Mouse (Mus musculus) T-cell, adult 2 months (primary cell): ENCODE measurements around the gene Bloc1s4.

ENCODE experiments used
- DNase-seq: peaks from one replicate; pipeline ENCODE4 v3.0.0; 2022; ENCODE audit warnings: low spot score

Bloc1s4 gene

DNA sequence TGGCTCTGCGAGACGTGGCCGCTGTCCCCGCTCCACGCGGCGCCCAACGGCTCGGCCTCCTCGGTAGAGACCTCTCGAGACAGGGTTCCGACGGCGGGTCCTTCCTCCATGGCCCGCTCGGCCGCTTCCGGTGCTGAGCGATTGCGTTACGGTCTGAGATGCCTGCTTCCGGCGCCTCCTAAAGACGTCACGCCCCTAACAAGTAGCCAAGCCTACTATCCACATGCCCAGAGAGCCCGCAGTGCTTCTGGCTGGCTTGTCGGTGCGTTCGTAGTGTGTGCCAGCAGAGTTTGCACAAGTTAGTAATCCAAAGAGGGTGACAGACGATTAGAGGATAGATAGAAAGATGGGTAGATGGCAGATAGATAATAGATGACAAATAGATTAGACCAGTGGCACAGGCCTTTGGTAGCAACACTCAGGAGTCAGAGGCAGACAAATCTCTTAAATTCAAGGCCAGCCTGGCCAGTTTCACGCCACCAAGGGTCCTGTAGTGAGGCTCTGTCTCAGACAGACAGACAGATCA lies at the start of gene Bloc1s4:
TSS of gene Bloc1s4 (minus strand) at position 115 of the 526 bp plus-strand sequence.
- DNase-seq = peak; percentile 88

DNA sequence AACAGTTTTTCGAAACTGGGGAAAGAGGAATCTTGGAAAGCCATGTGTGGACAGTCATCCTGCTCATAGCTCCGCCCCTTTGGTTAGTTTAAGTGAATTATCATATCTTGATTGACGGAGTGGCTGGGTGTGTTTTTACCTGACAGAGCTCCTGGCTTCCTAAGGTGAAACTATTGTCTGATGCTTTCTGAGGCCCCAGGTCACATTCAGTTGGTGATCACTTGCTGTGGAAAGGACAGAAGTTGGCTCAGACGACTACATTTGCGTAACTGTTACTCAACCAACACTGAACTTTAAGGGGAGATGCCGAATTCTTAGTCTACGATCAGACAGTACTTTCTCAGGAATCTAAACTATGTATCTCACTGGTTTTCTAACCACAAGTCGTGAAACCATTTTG lies 48.8 kb upstream of the Bloc1s4 start:
- no peak for DNase-seq

DNA sequence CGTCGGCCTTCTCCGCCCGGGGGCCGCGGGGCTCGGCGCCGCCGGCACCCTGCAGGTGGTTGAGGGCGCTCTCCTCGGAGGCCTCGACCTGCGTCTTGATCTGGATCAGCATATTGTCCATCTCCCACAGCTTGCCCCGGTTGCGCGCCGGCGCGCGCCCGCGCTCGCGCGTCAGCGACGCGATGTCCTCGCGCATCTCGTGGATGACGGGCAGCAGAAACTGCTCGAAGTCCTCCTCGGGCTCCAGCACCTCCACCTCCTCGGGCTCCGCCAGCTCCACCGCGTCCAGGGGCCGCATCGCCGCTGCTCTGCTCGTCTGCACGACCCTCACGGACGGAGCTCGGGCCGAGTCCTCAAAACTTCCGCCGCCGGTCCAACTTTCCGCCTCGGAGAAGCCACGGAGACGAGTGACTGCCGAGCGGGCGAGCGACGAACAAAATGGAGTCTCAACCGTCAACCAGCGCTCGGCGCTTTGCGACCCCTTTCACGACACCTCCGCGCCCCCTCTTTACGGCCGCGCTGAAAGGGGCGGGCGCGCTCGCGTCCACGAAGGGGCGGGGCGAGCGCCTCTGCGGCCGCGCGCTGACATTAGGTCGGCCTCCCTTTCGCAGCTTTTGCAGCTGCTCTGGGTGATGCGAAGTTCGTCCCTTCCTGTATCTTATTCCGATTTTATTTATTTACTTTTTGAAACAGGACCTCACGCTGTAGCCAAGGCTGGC lies 48.0 kb upstream of the Bloc1s4 start, which contains the start of gene Mrfap1:
TSS of gene Mrfap1 (minus strand) at position 477 of the 719 bp plus-strand sequence.
- DNase-seq = peak; percentile 94

DNA sequence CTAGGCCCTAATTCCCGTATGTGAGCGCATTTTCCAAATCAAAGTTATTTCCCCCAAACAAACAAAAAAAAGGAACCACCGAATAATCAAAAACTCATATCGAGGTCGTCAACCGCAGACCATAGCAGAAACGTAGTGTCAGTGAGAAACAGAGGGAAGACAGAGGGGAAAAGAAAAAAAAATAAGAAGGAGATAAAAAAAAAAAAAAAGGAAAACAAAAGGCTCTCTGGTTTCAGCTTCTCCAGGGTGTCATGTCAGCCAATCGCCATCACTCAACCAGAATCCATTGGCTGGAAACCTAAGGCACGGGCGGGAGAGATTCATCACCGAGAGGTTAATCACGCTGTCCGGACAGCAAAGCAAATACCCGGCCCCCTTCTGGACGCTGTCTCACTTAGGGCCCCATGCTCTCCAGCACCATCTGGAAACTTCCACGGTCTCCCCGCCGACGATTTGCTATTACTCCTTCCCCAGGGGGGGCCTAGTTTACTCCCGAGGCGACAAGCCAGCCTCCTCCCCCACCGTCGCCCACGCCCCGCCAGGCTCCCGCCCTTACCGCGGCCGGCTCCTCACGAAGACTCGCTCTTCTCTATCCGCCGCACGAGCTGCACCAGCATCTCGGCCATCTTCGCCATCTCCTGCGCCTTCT lies 47.3 kb upstream of the Bloc1s4 start:
- peak; percentile 56 for DNase-seq

DNA sequence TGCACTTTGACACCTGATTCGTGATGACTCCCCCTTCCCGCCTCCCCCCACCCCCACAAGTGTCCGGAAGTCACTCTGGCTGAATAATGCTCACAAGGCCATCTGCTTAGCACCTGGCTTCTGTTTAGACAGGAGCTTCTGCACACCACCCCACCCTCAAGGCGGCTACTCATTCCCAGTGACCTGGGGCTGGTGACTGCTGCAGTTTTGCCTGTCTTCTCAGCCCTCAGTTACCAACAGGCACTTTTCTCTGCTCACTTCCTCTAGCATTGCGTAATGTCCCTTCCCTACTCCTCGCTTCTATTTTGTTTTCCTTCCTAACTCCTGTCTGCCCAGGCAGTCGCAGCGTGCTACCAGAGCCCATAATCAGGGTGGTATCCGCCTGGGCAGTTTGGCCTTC lies 43.4 kb upstream of the Bloc1s4 start:
- DNase-seq = no peak

DNA sequence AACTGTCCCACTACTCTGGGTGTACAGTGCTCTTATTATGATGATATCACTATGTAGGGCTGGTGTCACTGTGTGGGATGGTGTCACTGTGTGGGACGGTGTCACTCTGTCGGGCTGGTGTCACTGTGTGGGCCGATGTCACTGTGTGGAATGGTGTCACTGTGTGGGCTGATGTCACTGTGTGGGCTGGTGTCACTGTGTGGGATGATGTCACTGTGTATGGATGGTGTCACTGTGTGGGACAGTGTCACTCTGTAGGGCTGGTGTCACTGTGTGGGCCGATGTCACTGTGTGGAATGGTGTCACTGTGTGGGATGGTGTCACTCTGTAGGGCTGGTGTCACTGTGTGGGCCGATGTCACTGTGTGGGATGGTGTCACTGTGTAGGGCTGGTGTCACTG lies 37.6 kb upstream of the Bloc1s4 start:
- DNase-seq = no peak

DNA sequence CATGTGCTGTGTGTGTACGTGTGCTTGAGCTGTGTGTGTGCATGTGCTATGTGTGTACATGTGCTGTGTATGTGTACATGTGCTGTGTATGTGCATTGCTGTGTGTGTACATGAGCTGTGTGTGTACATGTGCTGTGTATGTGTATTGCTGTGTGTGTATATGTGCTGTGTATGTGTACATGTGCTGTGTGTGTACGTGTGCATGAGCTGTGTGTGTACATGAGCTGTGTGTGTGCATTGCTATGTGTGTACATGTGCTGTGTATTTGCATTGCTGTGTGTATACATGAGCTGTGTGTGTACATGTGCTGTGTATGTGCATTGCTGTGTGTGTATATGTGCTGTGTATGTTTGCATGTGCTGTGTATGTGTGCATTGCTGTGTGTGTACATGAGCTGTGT lies 31.1 kb upstream of the Bloc1s4 start:
- no peak for DNase-seq

DNA sequence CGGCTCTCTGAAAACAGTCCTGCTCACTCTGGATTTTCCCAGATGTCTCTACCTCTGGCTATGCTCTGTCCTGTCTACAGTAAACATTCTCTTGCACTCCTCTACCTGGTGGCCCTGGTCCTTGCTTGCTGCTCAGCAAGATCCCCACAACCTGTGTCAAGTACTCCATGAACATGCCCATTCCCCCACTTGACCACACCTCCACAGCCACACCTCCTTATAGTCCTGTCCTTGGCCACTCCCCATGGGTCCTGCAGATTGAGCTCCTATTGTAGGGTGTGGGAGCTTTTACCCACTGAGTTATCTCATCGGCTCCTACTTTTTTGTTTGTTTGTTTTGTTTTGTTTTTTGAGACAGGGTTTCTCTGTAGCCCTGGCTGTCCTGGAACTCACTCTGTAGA lies 30.5 kb upstream of the Bloc1s4 start:
- no peak for DNase-seq

DNA sequence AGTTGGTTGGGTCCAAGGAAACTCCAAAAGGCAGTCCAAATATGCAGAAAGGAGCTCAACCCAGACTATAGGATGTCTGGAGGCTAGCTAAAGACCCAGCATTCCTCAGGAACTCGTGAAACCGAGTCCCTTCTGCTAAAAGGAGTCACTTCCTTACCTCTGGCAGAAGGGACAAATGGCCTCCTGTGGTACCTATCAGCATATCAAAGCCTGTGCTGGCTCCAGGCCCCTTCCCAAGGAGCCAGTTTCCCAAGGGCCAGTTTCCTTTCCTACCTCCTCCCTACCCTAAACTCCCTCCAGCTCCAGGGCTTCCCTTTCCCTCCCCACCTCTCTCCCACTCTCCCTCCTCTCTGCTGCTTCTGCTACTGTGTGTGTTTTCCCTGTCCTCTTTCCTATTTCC lies 28.7 kb upstream of the Bloc1s4 start:
- DNase-seq = no peak

DNA sequence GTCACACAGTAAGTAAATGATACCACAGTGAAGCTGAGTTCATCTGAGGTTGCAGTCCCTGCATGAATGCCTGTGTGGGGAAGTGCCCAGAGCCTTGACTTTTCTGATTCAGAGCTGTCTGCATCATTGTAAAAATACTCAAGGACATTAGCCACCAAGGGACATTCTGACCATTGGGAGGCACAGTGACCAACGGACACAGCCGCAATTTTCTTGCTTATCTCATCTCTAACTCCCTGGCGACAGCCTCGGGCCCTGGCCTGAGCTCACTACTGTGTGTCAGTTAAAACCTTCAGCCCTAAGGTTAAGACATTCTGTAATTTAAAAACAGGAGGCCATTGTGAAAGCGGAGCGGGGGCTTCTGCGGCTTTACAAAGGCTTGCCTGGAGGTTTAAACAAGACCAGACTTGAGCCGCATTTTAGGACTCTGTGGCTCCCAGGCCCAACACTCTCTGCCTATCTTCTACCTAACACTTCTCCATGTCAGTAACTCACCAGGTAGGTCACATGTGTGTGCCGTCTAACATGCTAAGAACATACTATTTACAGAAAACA lies 27.6 kb upstream of the Bloc1s4 start:
- no peak for DNase-seq

DNA sequence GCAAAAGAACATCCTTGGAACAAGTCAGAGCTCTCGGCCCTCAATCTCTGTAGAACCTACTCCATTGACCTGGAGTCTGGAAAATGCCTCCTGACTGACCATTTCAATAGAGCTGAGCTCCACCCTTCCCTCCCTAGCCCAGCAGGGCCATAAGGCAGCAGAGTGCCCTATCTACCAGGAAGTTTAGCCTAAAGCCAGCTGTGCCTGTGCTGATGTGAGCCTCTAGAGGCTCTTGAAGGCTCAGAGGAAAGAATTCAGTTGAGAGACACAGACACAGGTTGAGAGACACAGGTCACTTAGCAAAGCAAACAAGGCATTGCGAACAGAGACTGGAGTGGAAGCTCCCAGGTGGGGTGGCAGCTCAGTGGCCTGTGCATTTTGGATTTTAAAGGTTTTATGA lies 26.9 kb upstream of the Bloc1s4 start:
- DNase-seq = no peak

DNA sequence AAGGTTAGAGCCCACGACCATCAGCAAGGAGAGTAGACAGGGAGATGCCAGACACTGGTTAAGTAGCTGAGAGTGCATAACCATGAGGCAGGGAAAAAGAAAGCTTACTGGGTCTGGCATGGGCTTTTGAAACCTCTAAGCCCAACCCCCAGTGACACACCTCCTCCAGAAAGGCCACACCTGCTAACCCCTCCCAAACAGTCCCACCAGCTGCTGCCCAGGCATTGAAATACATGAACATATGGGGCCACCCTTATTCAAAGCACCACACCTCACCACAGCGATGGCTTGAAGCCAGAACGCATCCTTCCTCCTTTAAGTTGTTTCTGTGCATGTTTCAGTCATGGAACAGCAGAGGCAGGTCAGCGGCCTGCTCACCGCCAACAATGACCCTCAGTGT lies 24.1 kb upstream of the Bloc1s4 start:
- DNase-seq = no peak

DNA sequence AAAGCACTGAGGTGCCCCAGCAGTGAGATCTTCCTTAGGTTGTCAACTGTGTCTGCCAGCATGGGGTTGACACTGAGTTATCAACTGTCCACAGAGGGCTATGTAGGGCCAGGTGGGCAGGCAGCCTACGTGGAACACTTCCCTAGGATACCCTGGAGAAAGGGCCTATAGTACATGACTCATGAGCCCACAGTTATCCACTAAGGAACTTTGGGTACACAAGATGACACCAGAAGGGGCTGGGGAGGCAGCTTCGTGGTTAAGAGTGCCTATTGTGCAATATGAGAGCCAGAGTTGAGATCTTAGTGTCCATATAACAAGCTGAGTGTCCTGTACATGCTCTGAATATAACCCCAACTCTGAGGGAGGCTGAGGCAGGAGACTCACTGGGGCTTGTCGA lies 21.2 kb upstream of the Bloc1s4 start:
- no peak for DNase-seq

DNA sequence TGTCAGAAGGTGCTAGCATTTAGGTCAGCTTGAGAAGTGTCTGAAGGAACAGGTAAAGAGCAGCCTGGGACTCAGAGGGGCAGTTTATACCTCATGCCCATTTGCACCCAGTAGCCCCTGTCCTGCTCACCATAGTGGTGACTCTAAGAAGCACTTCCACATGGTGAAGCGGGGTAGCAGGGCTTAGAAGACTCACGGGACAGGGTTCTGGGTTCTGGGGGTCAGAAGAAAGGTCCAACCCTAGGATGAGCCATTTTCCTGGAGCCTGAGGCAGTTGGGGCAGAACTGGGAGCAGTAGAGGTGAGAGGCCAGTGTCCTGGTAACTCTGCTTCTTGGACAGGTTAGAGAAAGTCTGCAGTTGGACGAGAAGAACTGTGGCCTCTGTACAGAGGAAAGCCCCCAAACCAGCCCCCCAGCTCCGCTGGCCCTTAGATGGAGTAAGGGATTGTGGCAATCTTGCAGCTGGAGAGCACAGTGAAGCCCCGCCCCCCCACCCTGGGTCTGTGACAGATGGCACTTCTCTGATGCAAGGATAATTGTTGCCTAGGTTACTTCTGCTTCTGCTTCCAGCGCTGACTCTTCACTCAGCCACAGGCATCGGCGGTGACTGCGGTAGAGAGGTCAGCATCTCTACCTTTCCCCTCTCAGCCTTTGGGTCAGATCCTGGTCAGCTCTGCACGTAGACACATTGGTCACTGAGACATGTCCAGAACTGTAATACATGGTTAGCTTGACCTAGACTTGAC lies 18.7 kb upstream of the Bloc1s4 start:
- DNase-seq = no peak

DNA sequence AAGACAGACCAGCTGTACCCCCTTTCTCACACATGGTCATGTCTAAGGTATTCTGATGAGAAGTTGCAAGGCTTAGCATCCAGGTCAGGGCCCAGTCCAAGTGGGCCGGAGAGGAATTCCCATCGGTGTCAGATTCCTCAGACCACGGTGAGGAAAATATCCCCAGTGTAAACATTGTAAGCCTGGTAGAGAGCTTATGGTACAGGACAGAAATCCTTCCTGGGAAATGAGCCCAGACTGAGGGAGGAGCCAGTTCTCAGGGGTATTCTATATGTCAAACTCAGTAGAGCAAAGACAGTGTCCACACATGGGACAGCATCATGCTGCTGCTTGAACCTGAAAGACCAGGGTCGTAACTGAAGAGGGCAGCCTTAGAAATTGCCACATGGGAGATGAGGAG lies 11.4 kb upstream of the Bloc1s4 start:
- DNase-seq = no peak

DNA sequence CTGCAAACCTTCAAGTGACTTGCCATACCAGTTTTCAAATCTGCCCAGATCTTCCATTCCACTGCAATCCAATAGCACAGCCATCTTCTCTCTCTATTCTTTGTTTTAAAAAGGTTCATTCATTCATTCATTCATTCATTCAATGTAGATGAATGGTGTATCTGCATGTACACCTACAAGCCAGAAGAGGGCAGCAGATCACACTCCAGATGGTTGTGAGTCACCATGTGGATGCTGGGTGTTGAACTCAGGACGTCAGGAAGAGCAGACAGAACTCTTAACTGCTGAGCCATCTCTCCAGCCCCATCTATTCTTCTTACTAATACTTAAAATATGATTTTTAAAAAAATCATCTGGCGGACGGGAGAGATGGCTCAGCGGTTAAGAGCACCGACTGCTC lies 8.6 kb upstream of the Bloc1s4 start:
- peak; percentile 26 for DNase-seq

DNA sequence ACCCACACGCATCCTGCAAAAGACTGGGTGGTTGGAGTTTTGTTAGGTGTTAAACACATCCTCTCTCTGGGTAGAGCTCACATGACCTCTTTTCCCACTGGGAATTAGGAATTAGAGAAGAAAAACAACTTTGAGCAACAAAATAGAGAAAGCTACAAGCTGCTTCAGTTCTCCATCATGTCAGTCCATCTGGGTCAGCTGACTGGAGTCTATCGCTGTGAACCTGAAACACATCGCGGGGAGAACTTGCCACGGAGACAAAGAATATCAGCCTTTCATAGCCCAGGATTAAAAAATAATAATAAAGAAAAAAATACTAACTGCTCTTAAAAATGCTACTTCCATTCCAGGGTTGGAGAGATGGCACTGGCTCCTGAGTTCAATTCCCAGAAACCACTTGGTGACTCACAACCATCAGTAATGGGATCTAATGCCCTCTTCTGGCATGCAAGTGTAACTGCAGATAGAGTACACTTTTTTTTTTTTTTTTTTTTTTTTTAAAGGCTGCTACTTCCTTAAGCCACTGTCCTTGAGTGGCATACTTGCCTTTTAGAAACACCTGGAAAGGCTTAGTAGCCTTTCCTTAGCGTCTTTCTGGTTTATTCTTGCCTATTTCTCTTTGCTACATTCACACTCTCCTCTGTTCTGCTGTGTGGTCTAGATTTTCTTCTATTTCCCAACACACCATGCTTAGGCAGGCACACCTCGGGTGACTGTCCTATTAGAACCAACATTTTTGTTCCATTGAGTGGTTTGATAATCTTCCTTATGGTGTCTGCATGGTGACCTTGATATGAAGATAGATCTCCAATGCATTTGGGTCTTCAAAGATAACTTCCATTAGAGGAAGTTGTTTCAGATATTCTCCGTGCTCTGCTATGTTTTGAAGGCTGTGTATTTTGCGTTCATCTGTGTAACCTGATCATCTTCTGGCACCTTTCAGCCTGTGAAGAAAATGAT lies 1.9 kb upstream of the Bloc1s4 start:
- DNase-seq = no peak

DNA sequence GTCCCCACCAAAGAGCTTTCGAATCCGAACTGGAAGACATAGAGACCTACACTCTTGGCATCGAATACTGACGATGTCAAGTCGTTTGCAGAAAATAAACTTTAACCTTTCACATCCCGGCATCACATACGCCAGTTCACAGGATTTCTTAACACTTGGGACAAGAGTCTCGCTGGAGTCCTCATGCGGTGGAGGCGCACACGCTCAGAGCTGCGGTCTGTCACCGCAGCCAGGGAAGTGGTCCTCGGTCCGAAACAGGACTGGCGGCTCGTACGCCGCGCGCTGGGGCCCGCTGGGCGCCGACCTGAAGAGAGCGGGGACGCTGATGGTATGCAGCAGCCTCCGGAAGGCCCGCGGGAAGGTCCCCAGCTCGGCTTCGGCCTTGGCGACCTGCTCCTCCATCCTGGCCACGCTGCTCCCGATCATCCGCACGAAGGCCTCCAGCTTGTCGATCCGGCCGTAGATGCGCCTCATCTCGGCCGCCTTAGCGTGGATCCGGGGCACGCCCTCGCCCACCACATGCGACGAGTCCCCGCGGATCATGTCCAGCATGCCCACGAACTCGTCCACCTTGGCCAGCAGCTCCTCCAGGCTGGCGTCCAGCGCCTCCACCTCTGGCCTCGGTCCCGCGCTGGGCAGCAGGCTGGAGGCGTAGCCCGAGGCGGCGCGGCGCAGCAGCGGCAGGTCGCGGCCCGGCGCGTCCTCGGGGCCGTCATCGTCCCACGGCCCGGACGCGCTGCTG lies 485 bp downstream of the Bloc1s4 start:
- no peak for DNase-seq

DNA sequence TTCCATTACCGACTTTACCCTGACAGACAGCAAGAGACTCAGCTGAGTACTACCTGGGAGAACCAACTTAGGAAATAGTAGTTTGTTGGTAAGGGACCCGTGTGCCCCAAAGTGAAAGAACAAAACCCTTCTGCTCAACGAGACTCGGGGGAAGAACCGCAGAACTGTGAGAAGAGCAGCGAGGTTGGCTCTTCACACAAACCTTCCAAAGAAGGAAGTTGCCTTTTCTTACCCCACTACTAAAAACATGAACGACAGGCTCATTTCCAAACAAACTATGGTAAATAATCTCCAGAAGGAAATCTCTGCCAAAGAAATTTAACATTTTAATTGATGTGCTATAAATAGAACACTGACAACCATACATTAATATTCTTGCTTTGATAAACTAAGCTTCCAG lies 1.4 kb downstream of the Bloc1s4 start:
- no peak for DNase-seq

DNA sequence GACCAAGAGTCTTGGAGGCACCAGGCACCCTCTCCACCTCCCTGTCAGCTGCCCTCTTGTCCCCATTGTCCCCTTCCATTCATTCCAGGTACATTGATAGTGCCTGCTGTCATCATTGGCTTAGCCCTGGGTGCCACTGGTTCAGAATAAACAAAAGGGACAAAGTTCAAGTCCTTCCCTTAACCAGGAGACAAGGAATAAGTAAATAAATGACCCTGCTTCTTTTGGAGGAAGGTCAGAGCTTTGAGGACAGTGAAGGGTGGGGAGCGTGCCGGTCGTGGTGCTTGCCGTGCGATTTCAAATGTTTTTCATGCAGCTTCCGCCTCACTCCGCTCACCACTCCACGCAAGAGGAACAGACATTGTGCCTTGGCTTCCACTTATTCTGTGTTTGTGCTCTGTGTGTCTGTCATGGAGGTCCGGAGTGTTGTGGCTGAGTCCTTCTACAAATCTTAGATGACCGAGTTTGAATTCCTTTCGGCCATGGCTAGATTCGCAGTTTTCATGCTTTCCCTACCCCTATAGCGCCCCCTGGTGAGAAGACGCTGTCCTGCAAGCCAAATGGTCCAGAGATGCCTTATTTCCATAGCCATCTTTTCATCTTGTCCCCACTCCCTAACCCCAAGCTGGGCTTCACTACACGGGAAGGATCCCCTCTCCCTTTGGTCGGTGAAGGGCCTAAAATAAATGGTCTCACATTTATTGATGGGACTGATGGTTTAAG lies 6.2 kb downstream of the Bloc1s4 start:
- peak; percentile 68 for DNase-seq
